Mouse (Mus musculus) spleen, adult 2 months (tissue): ENCODE measurements around the gene Klk1b5. TPM values are rescaled to one million over a fixed set of nuclear protein-coding genes. Genes with fewer than 3 reads are reported as not detected.

Experiments used
- DNase-seq, 2 experiments: peaks; one replicate each; pipeline versions ENCODE4 v3.0.0 to v3.0.0-alpha.2; 2012 to 2021; ENCODE audit warnings: low spot score in 2 of 2, low read depth in 1 of 2
- H3K27ac ChIP-seq: fragments of 200-500 bp; 2 replicates; pipeline ENCODE4 v1.5.1; 2012; ENCODE audit warnings: low read length, inconsistent platforms; ENCODE audit not compliant: insufficient read depth
- H3K27me3 ChIP-seq: fragments of 200-500 bp; 2 replicates; pipeline ENCODE4 v1.6.1; 2012; ENCODE audit warnings: mild to moderate bottlenecking, moderate library complexity, low read length, inconsistent platforms; ENCODE audit not compliant: control insufficient read depth, insufficient read depth
- H3K36me3 ChIP-seq: fragments of 200-500 bp; 2 replicates; pipeline ENCODE4 v1.6.1; 2012; ENCODE audit warnings: mild to moderate bottlenecking, low read length, inconsistent platforms; ENCODE audit not compliant: control insufficient read depth, insufficient read depth
- H3K4me1 ChIP-seq: fragments of 200-500 bp; 2 replicates; pipeline ENCODE4 v1.6.1; 2011; ENCODE audit warnings: inconsistent platforms; ENCODE audit not compliant: control insufficient read depth, insufficient read depth, insufficient read length
- H3K4me3 ChIP-seq: fragments of 200-500 bp; 2 replicates; pipeline ENCODE4 v1.5.1; 2011; ENCODE audit warnings: mild to moderate bottlenecking, inconsistent platforms; ENCODE audit not compliant: insufficient read depth, insufficient read length; ENCODE audit errors: extremely low read depth
- CTCF ChIP-seq: fragments of 200-500 bp; IDR thresholded peaks from 2 replicates; pipeline ENCODE4 v1.5.1; 2011; ENCODE audit warnings: mild to moderate bottlenecking, inconsistent platforms; ENCODE audit not compliant: insufficient read depth, insufficient read length, insufficient replicate concordance; ENCODE audit errors: extremely low read depth
- POLR2A ChIP-seq: fragments of 200-500 bp; IDR thresholded peaks from 2 replicates; pipeline ENCODE4 v1.6.1; 2011; ENCODE audit warnings: low read depth, low read length, inconsistent platforms
- WGBS: fragments of 180-500 bp; shearing (Covaris S2); methylation state at CpG from one replicate; pipeline ENCODE4 v1.1.7; 2018; 5-methylcytosine and 5-hydroxymethylcytosine counted together
- polyA plus RNA-seq: library from polyadenylated mRNA; depleted of rRNA; stranded (reverse); fragments of >200 nt; gene quantifications from 2 replicates; pipeline ENCODE4 v1.2.3, GENCODE M21; 2012

Klk1b5 gene
- polyA plus RNA-seq, 1 experiment, result 8.7 TPM

- H3K27me3 ChIP-seq, result no peaks in the 10 kb centered on the region; the same call in 1 of the 2 replicates
- no peak within 1 kb of the TSS for H3K4me3 ChIP-seq
- no peak for DNase-seq
- no peak within 1 kb of the TSS for H3K27ac ChIP-seq
- no peaks in the 10 kb centered on the region for H3K4me1 ChIP-seq
- TF ChIP-seq CTCF (no peak), POLR2A (no peak)
- 17% methylated on average over 1 of the region's 1 CpGs for WGBS
- H3K36me3 ChIP-seq, result no peaks in the 10 kb centered on the region
These were observed 9.3 kb downstream of the Klk1b5 start, which contains the start of gene Klk1 for GRCm38 (mm10) chr7:44225076-44225475. Gene Klk1, plus strand, starts transcription at chr7:44225360.

DNA sequence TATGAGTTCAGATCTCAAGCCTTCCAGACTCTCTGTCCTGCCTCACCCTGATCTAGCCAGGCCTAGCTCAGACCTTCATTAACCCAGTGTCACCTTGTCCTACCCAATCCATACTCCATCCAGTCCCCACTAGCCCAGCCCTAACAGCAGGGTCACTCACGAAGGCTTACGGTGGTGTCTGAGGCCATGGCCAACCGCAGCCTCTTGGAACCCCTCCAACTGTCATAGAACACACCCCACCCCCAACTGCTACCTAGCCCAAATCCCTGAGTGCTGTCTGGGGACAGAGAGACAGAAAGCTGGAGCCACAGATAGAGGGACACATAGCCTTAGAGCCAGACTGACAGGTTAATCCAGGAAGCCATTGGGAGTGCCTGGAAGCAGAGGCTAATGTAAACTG lies 20.2 kb downstream of the Klk1b5 start, which contains the start of gene Gm36864:
Gene Gm36864, plus strand, starts transcription at position 269 of the 400 bp plus-strand sequence.
- 57% methylated on average over 3 of the region's 3 CpGs for WGBS
- Histone ChIP-seq H3K27ac (no peak within 1 kb of the TSS), H3K36me3 (no peaks in the 10 kb centered on the region), H3K27me3 (no peaks in the 10 kb centered on the region), H3K4me1 (no peaks in the 10 kb centered on the region), H3K4me3 (no peak within 1 kb of the TSS)
- TF ChIP-seq CTCF (no peak), POLR2A (no peak)
- DNase-seq, result no peak

- H3K27me3 ChIP-seq, result no peaks in the 10 kb centered on the region
- DNase-seq, result no peak
- no peak overlapping the region for H3K4me3 ChIP-seq
- no peak for TF ChIP-seq CTCF
- TF ChIP-seq POLR2A, result no peak
- no peak overlapping the region for H3K27ac ChIP-seq
- no peaks in the 10 kb centered on the region for H3K4me1 ChIP-seq
- H3K36me3 ChIP-seq, result no peaks in the 10 kb centered on the region
- 49% methylated on average over 2 of the region's 2 CpGs for WGBS
These were observed 24.2 kb downstream of the Klk1b5 start for GRCm38 (mm10) chr7:44239913-44240312.

GRCm38 (mm10) chr7:44240712-44241111 lies 25.0 kb downstream of the Klk1b5 start:
- peaks cover 6% of the 10 kb centered on the region; the same call in 1 of the 2 replicates for H3K4me1 ChIP-seq
- TF ChIP-seq CTCF, result no peak
- no peak for TF ChIP-seq POLR2A
- DNase-seq, result no peak
- no peaks in the 10 kb centered on the region for H3K27me3 ChIP-seq
- H3K4me3 ChIP-seq, result no peak overlapping the region
- H3K36me3 ChIP-seq, result no peaks in the 10 kb centered on the region
- no peak overlapping the region for H3K27ac ChIP-seq
- 67% methylated on average over 1 of the region's 1 CpGs for WGBS

DNA sequence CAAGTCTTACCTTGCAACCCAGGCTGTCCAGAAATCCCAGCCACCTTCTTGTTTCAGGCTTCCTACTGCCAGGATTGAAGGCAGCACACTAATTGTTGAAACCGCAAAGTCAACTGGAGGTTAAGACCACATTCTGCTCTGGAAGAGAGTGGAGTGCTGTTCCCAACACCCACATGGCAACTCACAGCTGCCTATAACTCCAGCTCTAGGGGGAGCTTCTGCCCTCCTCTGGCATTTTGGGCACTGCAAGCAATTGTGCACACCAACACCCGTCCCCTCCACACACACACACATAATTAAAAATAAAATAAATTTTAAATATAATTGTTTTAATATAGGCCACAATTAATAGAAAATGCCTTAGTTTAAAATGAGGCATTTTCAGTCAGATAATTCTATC lies 25.4 kb downstream of the Klk1b5 start:
- no peak overlapping the region for H3K4me3 ChIP-seq
- H3K27ac ChIP-seq, result no peak overlapping the region
- no peak for DNase-seq
- TF ChIP-seq POLR2A, result no peak
- no peak for TF ChIP-seq CTCF
- H3K36me3 ChIP-seq, result no peaks in the 10 kb centered on the region
- no peaks in the 10 kb centered on the region for H3K27me3 ChIP-seq
- WGBS, result 79% methylated on average over 2 of the region's 2 CpGs
- H3K4me1 ChIP-seq, result peaks cover 8% of the 10 kb centered on the region; the same call in 1 of the 2 replicates

GRCm38 (mm10) chr7:44244080-44244479 lies 28.3 kb downstream of the Klk1b5 start:
- no peak overlapping the region for H3K27ac ChIP-seq
- no peaks in the 10 kb centered on the region for H3K27me3 ChIP-seq
- 62% methylated on average over 1 of the region's 1 CpGs for WGBS
- DNase-seq, result no peak
- no peak overlapping the region for H3K4me3 ChIP-seq
- H3K4me1 ChIP-seq, result peaks cover 8% of the 10 kb centered on the region; the same call in 1 of the 2 replicates
- TF ChIP-seq POLR2A (no peak), CTCF (no peak)
- no peaks in the 10 kb centered on the region for H3K36me3 ChIP-seq

DNA sequence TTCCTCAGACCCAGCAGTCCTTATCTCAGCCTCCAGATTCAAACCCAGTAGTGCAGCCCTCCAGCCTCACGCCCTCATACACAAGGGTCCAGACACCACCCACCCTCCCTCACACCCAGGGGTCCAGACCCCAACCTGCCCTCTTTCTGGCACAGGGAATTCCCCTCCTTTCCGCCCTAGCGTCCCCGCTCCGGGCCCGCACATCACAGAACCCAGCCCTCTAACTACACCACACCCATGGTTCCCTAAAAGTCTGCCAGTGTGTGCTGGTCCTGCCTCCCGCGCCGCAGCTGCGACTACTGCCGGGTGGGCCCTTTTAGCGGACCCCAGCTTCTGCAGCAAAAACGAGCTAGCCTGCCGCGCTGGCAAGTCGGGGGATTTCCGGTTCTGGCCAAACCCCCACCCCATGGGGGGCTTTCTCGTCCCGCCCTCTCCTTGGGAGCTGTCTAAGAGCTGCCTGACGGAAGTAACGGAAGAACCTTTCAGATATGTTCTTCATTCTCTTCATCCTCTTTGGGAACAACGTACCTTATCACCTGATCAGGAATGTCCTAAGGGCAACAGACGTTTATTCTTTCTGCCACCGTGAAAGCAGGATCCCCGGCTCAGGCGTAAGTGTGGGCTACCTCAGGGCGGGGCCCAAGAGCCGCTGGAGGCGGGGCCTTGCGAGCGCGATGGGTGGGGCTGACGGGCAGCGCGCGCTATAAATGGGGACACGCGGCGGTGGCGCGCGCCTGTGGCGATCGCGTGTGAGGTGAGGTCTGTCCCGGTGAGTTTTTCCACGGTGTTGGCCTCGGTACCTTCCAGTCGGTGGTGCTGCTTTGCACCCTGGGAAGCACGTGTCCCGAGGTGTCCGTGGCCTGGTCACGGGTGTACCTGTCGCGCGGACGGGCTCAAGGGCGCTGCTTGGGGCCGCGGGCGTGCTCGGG lies 30.6 kb downstream of the Klk1b5 start, which contains the start of the genes 1700028J19Rik and 2410002F23Rik:
Gene 1700028J19Rik, minus strand, starts transcription at position 641 of the 929 bp plus-strand sequence.
Gene 2410002F23Rik, plus strand, starts transcription at position 668 of the 929 bp plus-strand sequence.
- H3K27me3 ChIP-seq, result no peaks in the 10 kb centered on the region
- peak within 1 kb of the TSS; percentile 99 for H3K4me3 ChIP-seq
- peak; percentile 97 for TF ChIP-seq POLR2A
- TF ChIP-seq CTCF, result no peak
- peak within 1 kb of the TSS; percentile 89 for H3K27ac ChIP-seq
- peaks cover 13% of the 10 kb centered on the region for H3K36me3 ChIP-seq
- WGBS, result under 1% methylated on average over 62 of the region's 62 CpGs
- peak; percentile 82 to 86 for DNase-seq
- peaks cover 8% of the 10 kb centered on the region; the same call in 1 of the 2 replicates for H3K4me1 ChIP-seq
